Mouse (Mus musculus): ENCODE results near the gene Tmco3. TPM values are rescaled to one million over a fixed set of nuclear protein-coding genes. Genes with fewer than 3 reads are reported as not detected.

Gene Tmco3
- total RNA-seq, 1 experiment from 2014 or later = 8.9 TPM

- ATAC-seq (replicated peaks in 1 of 2; ENCODE audit: insufficient read depth in 1 of 2, low FRiP score in 2 of 2, low TSS enrichment in 1 of 2, low read depth in 1 of 2, poor library complexity in 2 of 2, severe bottlenecking in 2 of 2) = no peak
These were observed 62.1 kb downstream of the Tmco3 start for GRCm38 (mm10) chr8:13350052-13350451.

- ATAC-seq (replicated peaks in 1 of 2; ENCODE audit: insufficient read depth in 1 of 2, low FRiP score in 2 of 2, low TSS enrichment in 1 of 2, low read depth in 1 of 2, poor library complexity in 2 of 2, severe bottlenecking in 2 of 2) = no peak
These were observed 63.6 kb downstream of the Tmco3 start for GRCm38 (mm10) chr8:13351593-13351992.

- no peak for ATAC-seq (replicated peaks in 1 of 2; ENCODE audit: insufficient read depth in 1 of 2, low FRiP score in 2 of 2, low TSS enrichment in 1 of 2, low read depth in 1 of 2, poor library complexity in 2 of 2, severe bottlenecking in 2 of 2)
These were observed 64.6 kb downstream of the Tmco3 start for GRCm38 (mm10) chr8:13352601-13353000.

GRCm38 (mm10) chr8:13353155-13353833, 65.3 kb downstream of the Tmco3 start:
- ATAC-seq (replicated peaks in 1 of 2; ENCODE audit: insufficient read depth in 1 of 2, low FRiP score in 2 of 2, low TSS enrichment in 1 of 2, low read depth in 1 of 2, poor library complexity in 2 of 2, severe bottlenecking in 2 of 2) = peak in 1 of 2 experiments; percentile 18; a peak in 1 of 4 replicates

GRCm38 (mm10) chr8:13353883-13354282, 65.9 kb downstream of the Tmco3 start:
- ATAC-seq (replicated peaks in 1 of 2; ENCODE audit: insufficient read depth in 1 of 2, low FRiP score in 2 of 2, low TSS enrichment in 1 of 2, low read depth in 1 of 2, poor library complexity in 2 of 2, severe bottlenecking in 2 of 2) = no peak

GRCm38 (mm10) chr8:13356221-13356620, 68.2 kb downstream of the Tmco3 start:
- no peak for ATAC-seq (replicated peaks in 1 of 2; ENCODE audit: insufficient read depth in 1 of 2, low FRiP score in 2 of 2, low TSS enrichment in 1 of 2, low read depth in 1 of 2, poor library complexity in 2 of 2, severe bottlenecking in 2 of 2)

GRCm38 (mm10) chr8:13356681-13357080, 68.7 kb downstream of the Tmco3 start:
- peak in 1 of 2 experiments; percentile 6; a peak in 1 of 4 replicates for ATAC-seq (replicated peaks in 1 of 2; ENCODE audit: insufficient read depth in 1 of 2, low FRiP score in 2 of 2, low TSS enrichment in 1 of 2, low read depth in 1 of 2, poor library complexity in 2 of 2, severe bottlenecking in 2 of 2)

GRCm38 (mm10) chr8:13360213-13360612, 72.2 kb downstream of the Tmco3 start:
- ATAC-seq (replicated peaks in 1 of 2; ENCODE audit: insufficient read depth in 1 of 2, low FRiP score in 2 of 2, low TSS enrichment in 1 of 2, low read depth in 1 of 2, poor library complexity in 2 of 2, severe bottlenecking in 2 of 2) = peak; percentile 81 to 86

GRCm38 (mm10) chr8:13361865-13362264, 73.9 kb downstream of the Tmco3 start:
- ATAC-seq (replicated peaks in 1 of 2; ENCODE audit: insufficient read depth in 1 of 2, low FRiP score in 2 of 2, low TSS enrichment in 1 of 2, low read depth in 1 of 2, poor library complexity in 2 of 2, severe bottlenecking in 2 of 2) = peak in 1 of 2 experiments; percentile 37; a peak in 1 of 4 replicates

Other genes with a start within 250 kb of the Tmco3 start
- gene Proz, start 227.3 kb upstream of the Tmco3 start, total RNA-seq (2017) = not detected in 2 replicates
- 20.8 and 36.3 TPM in 2 replicates for gene Pcid2, start 182.7 kb upstream of the Tmco3 start, total RNA-seq (2017)
- gene Cul4a, start 182.6 kb upstream of the Tmco3 start, total RNA-seq (2017) = 99.8 and 127 TPM in 2 replicates
- 138 and 151 TPM in 2 replicates for gene Lamp1, start 129.0 kb upstream of the Tmco3 start, total RNA-seq (2017)
- 0.63 and 1.2 TPM in 2 replicates for gene Grtp1, start 87.6 kb upstream of the Tmco3 start, total RNA-seq (2017)
- not detected in 2 replicates for gene Adprhl1, start 34.0 kb upstream of the Tmco3 start, total RNA-seq (2017)
- 17.7 and 22.1 TPM in 2 replicates for gene Dcun1d2, start 59 bp upstream of the Tmco3 start, total RNA-seq (2017)
- gene Tfdp1, start 50.6 kb downstream of the Tmco3 start, total RNA-seq (2017) = 110 and 129 TPM in 2 replicates
- not detected in 2 replicates for gene Atp4b, start 108.6 kb downstream of the Tmco3 start, total RNA-seq (2017)
- gene Grk1, start 116.9 kb downstream of the Tmco3 start, total RNA-seq (2017) = not detected in 2 replicates
- gene Tmem255b, start 147.0 kb downstream of the Tmco3 start, total RNA-seq (2017) = not detected in 2 replicates
- gene Gas6, start 206.3 kb downstream of the Tmco3 start, total RNA-seq (2017) = 14.1 and 17.4 TPM in 2 replicates

Data from hematopoietic stem cell, adult 5-6 weeks (primary cell).